Mouse (Mus musculus) cerebellum, postnatal 4 days (tissue): ENCODE measurements at regions not wholly inside any gene's neighbourhood (a gene's known extent, or its start where the extent isn't known, plus 50 kb on each side); places are given as distances from the start of the nearest gene placed in this dataset.
"Not testable (repeated sequence)": the region's sequence is repeated elsewhere in the genome, so short reads cannot be mapped to it uniquely, and the experiment has no call there.

Source experiments
- DNase-seq, 2 experiments: peaks; one replicate each; pipeline ENCODE4 v3.0.0; 2022; ENCODE audit warnings: low spot score in 2 of 2, mixed read lengths in 1 of 2

- DNase-seq, result no peak
These were observed 204.7 kb upstream of the Pclo start for GRCm38 (mm10) chr5:14309981-14310380.

GRCm38 (mm10) chr5:14311729-14312128 is 203.0 kb upstream of the Pclo start:
- DNase-seq, result no peak

DNA sequence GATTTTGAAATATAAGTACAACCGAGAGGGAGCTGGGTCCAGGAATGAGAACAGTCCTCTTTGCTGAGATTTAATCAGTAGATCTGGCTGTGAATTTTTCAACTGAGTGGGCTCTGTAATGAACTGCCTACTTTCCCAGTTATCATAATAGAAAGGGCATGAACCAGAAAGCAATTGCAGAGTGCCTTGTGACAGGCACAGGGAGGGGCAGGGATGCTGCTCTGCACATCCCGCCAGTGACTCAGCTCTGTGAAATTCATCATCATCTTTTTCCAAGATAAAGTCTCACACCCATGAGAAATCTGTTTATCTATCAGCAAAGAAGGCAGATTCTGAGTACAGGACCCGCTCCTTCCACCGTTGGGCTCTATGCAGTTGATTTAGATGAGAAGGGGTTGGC is 194.5 kb upstream of the Pclo start:
- DNase-seq, result no peak

GRCm38 (mm10) chr5:14322000-14322399 is 192.7 kb upstream of the Pclo start:
- no peak for DNase-seq

DNA sequence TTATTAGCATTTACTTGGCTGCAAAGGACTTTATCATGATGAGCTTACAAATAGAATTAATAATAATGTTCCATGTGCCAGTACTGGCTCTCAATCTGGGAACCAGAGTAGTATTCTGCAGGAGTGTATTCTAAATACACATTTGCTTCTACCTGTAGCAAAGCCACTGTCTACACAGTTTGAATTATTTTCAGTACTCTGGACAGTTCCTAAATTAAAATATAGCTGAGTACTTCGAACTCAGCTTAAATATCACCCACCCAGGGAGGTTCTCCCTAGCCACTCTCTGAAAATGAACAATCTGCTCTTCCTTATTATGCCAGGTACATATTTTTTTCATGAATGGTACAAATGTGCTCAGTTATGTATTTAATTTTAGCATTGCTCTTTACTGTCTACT is 154.3 kb upstream of the Pclo start:
- DNase-seq, result no peak

DNA sequence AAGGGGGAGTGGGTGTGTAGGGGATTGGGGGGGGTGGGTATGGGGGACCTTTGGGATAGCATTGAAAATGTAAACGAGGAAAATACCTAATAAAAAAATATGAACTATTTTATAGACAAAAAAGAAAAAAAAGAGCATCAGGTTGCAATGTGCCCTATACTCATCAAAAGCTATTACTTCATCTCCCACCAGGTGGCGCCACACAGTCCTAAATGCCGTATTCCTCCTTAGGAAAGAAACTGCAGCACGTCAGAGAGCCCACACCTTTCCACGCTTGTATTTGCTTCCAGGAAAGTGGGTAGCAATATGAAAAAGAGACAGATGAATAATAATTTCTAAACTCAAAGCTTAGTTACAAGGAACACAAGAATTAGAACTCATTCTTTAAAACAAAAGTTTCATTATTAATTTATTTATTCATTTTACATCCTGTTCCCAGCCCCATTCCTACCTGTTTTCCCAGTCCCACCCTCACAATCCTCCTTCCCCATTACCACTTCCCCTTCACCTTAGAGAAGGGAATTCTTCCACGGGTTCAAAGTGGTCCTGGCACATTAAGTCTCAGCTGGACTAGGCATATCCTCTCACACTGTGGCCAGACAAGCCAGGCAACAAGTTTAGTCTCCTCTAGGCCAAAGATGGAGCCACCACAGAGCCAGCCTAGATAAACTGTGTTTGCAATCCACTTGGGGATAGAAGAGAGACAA is 125.4 kb upstream of the Pclo start:
- DNase-seq, result peak; percentile 51 to 78

DNA sequence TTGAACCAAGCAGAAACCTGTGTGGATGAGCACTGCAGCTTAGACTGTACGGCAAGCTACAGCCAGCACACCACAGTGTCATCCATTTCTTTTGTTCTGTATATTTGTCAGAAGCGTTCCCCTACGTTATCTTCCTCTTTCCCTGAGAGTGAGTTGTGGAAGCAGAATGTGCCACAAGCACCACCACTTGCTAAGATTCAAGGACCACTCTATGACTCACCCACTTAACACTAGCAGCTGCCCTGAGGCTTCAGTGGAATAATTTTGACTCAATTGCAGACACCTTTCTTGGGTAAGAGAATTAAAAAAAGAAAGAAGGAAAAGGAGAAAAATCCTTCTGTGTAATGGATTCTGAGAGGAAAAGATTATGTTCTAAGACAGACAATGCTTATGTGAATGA is 122.9 kb upstream of the Pclo start:
- DNase-seq, result no peak

GRCm38 (mm10) chr5:14403381-14403780 is 111.3 kb upstream of the Pclo start:
- not testable (repeated sequence) for DNase-seq

DNA sequence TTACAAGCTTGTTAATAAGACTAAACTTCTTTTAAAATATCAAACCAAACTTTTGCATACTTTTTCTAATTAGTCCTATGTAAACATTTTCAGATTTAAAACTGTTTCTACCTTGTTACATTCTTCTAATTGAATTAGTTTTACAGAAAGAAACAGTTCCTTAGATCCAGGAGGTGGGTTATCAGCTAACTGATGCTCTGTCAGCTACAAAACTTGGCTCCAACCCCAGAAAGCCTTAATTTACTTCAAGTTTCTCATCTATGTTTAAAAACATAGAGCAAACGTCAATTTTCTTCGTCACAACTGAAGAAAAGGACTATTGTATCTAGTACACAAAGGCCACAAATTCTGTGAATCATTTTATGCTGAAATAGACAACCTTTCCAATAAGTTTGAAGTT is 110.4 kb upstream of the Pclo start:
- DNase-seq, result no peak

GRCm38 (mm10) chr5:14415234-14415862 is 99.4 kb upstream of the Pclo start:
- DNase-seq, result no peak

DNA sequence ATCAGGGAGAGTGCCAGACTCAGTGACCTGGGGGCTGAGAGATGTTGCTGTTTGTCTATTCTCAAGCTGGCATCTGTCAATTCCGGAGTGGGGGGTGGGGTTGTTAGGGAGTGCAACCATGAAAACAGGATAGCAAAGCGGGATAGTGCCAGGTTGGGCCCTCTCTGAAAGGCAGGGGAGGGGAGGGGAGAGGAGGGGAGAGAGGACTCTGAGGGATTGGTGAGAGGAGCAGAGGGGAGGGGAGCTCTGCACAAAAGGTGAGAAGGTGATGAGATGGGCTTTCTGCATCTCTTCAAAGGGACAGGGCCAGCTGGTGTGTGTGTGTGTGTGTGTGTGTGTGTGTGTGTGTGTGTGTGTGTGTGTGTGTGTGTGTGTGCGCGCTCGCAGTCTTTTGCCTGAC is 61.6 kb upstream of the Pclo start:
- DNase-seq, result no peak
